Mouse (Mus musculus) cerebellum, adult 18-20 months (tissue): ENCODE measurements at regions not wholly inside any gene's neighbourhood (a gene's known extent, or its start where the extent isn't known, plus 50 kb on each side); places are given as distances from the start of the nearest gene placed in this dataset.

Experiments used
- DNase-seq, 2 experiments: peaks; one replicate each; pipeline ENCODE4 v3.0.0; 2021

DNA sequence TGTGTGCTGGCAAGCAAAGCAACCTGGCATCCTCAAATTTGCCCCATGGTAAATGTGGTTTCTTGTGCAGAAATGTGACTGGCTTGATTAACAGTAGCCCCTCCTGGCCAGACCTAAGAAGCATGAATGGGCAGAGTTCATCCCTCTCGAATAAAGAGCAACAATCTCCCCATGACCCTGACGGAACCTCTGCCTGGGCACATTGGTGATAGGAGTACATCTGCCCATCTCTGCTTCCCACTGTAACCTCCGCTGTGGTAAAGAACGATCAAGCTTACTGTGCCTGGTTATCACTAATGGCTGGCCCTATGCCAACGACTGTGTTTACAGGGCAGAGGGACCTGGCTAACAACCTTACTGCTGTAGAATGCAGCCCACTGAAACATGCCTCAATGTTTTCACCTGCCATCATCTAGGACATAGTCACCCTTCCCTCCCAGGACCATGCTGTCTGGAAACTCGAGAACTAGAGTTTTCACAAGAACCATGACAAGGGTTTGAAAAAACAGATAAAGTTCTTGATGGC lies 69.6 kb upstream of the Tspan2 start:
- DNase-seq: no peak

GRCm38 (mm10) chr3:102667796-102668195 lies 66.5 kb upstream of the Tspan2 start:
- DNase-seq: no peak

DNA sequence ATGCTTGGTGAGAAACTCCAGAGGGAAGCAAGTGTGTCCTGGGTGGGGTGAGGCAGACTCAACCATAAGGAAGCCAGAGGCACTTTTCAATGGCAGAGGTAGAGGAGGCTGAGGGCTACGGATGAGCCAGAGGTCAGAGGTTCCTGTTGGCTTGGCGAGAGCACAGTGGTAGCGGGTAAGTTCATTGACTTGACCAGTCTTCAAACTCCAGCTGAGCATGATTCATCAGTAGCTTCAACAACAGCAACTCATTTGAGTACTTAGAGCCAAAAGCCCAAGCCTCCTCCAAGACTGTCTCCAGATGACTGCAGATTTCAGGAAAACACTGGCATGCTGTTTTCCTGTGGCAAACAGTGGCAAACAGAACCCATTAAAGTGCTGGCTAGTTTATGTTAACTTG lies 65.8 kb upstream of the Tspan2 start:
- no peak for DNase-seq

GRCm38 (mm10) chr3:102669951-102670350 lies 64.4 kb upstream of the Tspan2 start:
- DNase-seq: no peak

DNA sequence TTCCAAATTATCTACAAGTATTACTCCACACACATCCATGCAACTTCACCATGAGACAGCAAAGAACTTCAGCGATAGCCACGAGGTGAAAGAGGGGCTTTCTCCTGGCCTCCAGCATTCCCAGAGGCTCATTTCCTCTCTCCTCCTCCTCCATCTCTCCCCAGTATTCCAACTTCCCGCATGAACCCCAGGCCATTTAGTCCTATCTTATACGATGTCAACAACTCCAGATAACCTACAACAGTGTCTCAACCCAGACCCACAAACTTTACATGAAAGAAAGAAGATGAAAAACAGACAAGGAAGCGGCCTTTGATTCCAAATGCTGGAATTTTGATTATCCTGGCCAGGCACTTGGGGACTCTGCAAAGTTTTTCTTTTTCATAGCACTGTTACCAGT lies 63.8 kb upstream of the Tspan2 start:
- no peak for DNase-seq

GRCm38 (mm10) chr3:102670972-102671371 lies 63.4 kb upstream of the Tspan2 start:
- DNase-seq: no peak

DNA sequence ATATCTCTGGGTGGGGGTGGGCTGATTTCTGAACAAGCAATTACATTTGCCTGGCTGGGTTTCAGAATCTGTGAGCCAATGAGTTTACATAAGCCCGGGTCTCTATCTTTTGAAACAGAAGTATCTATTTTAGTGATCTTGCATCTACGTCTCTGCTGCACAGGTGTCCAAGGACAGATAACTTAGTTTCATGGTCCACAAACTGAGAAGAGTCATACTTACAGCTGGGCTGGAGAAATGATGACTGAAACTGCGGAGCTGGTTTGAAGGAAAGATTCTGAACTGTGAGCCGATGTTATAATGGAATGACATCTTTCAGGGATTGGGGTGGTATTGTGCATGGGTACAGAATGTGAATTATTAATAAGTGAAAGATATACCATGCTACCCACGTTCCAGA lies 60.8 kb upstream of the Tspan2 start:
- no peak for DNase-seq

DNA sequence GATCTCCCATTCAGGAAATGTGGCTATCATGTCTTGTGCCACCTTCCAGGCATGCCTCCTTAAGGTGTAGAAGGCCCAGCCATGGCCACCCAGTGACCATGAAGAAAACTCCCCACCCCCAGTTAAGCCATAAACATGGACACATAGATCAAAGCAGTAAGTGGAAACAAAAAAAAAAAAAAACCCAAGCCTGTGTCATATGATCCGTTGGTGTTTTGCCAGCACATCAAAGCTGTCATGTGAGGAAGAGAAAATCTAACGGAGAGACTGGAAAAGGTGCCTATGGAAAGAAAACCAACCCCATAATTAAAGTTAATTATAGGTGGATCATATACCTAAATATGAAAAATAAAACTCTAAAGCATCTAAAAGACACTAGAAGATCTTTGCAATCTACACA lies 60.3 kb upstream of the Tspan2 start:
- DNase-seq: no peak

GRCm38 (mm10) chr3:102676946-102677534 lies 57.3 kb upstream of the Tspan2 start:
- DNase-seq: peak; percentile 57 to 80

- DNase-seq: no peak
These were observed 55.8 kb upstream of the Tspan2 start for GRCm38 (mm10) chr3:102678516-102678915.

DNA sequence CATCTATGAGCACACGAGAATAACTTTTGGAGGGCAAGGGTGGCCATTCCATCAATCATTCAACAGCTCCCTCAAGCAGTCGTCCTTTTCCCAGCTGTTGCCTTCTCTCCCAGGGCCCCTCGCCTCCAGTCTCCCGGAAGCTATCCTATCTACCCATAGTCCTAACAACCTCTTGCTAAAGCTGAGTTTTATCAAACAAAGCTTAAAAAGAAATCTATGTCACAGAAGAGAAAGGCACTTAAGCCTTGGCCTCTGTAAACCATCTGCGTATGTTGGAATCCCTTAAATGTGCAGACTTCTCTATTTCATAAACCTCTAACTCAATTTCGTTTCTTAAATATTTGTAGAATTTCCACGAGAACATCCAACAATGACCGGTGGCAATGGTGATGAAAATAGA lies 51.9 kb upstream of the Tspan2 start:
- DNase-seq: no peak

GRCm38 (mm10) chr3:102683541-102683940 lies 50.8 kb upstream of the Tspan2 start:
- DNase-seq: no peak
